Mouse (Mus musculus) lung, embryonic 16.5 days (tissue): Measurements from ENCODE around the gene Pf4. TPM values are rescaled to one million over a fixed set of nuclear protein-coding genes. Genes with fewer than 3 reads are reported as not detected.
A peak's percentile ranks its signal among the peaks of the same experiment; 100 is the strongest.
"Not testable (repeated sequence)": the region's sequence is repeated elsewhere in the genome, so short reads cannot be mapped to it uniquely, and the experiment has no call there.

ENCODE experiments used
- ATAC-seq: fragments of 200-750 bp; cut with Nextera tagmentation; 2 replicates; pipeline ENCODE4 v1.8.0; 2017; ENCODE audit warnings: low read depth, mild to moderate bottlenecking, moderate library complexity
- H3K27ac ChIP-seq: fragments of 300-500 bp; sonication (generic); 2 replicates; pipeline ENCODE4 v1.5.1; 2014; ENCODE audit warnings: mild to moderate bottlenecking, control low read depth, low read length
- H3K27me3 ChIP-seq: fragments of 300-500 bp; sonication (generic); 2 replicates; pipeline ENCODE4 v1.6.1; 2014; ENCODE audit warnings: low read depth, low read length, mixed read lengths; ENCODE audit not compliant: control insufficient read depth, insufficient read depth
- H3K36me3 ChIP-seq: fragments of 300-500 bp; sonication (generic); 2 replicates; pipeline ENCODE4 v1.6.1; 2014; ENCODE audit warnings: low read length; ENCODE audit not compliant: control insufficient read depth, insufficient read depth
- H3K4me1 ChIP-seq: fragments of 300-500 bp; sonication (generic); replicated peaks from 2 replicates; pipeline ENCODE4 v1.6.1; 2014; ENCODE audit warnings: low read length, mixed read lengths; ENCODE audit not compliant: control insufficient read depth, insufficient read depth
- H3K4me2 ChIP-seq: fragments of 300-500 bp; sonication (generic); 2 replicates; pipeline ENCODE4 v1.6.1; 2014; ENCODE audit warnings: low read depth, low read length, control low read depth
- H3K4me3 ChIP-seq: fragments of 300-500 bp; sonication (generic); 2 replicates; pipeline ENCODE4 v1.5.1; 2014; ENCODE audit warnings: mild to moderate bottlenecking, low read length, control low read depth
- H3K9ac ChIP-seq: fragments of 300-500 bp; sonication (generic); 2 replicates; pipeline ENCODE4 v1.6.1; 2014; ENCODE audit warnings: low read length, control low read depth
- H3K9me3 ChIP-seq: fragments of 300-500 bp; sonication (generic); 2 replicates; pipeline ENCODE4 v1.6.1; 2016; ENCODE audit warnings: low read length; ENCODE audit not compliant: control insufficient read depth
- WGBS: fragments of 180-500 bp; shearing (Covaris S2); extraction: QIAGEN DNeasy Blood & Tissue Kit; methylation state at CpG from one replicate; pipeline ENCODE4 v1.1.7; 2014; 5-methylcytosine and 5-hydroxymethylcytosine counted together
- polyA plus RNA-seq: library from polyadenylated mRNA; unstranded; fragments of >200 nt; fragmentation: Nextera tagmentation; extraction: Ambion mirVana; gene quantifications from 2 replicates; pipeline ENCODE4 v1.2.1, GENCODE M21; 2015

Pf4 gene
- polyA plus RNA-seq, 1 experiment from 2014 or later: 72.7 TPM

DNA sequence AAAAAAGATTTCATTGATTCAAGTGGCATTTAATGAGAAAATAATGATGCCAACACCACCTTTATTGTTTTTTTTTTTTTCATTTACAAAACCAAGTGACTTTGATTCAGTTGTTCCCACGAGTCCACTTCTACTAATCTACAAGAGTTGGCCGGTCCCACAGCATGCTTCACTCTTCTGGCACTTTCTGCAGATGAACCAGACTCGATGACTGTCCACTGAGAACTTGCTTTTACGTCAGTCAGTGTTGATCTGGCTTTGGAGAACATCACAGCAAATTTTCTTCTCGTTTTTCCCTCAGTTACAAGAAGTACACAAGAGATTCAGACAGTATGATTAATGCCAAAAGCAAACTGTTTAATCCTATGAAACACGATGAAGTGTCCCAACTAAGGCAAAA, 6.6 kb downstream of the Pf4 start:
- 60% methylated on average over 6 of the region's 6 CpGs for WGBS
- H3K9ac ChIP-seq: no peak overlapping the region

DNA sequence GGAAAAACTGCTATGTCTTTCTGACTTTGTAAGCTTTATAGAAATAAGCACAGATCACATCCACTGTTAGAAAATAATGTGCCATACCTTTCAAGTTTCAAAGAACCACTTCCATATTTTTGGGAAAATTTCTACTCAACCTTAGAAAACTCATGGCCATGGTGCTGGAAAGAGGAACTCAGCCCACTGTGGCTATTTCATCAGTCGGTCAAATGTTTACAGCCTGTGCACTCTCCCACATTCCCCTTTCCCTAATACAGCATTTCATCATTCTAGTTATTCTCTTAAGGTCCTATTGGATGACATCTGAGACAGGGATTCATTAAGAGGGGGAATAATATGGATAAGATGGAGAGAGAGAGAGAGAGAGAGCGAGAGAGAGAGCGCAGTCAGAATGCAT, 11.5 kb downstream of the Pf4 start:
- H3K4me3 ChIP-seq: no peak overlapping the region
- no peaks in the 10 kb centered on the region for H3K9me3 ChIP-seq
- no peak overlapping the region for H3K9ac ChIP-seq
- no peak for ATAC-seq
- H3K27me3 ChIP-seq: no peaks in the 10 kb centered on the region; the same call in 1 of the 2 replicates
- H3K4me2 ChIP-seq: no peak overlapping the region
- WGBS: 71% methylated on average over 3 of the region's 3 CpGs
- H3K27ac ChIP-seq: no peak overlapping the region
- H3K4me1 ChIP-seq: peaks cover 4% of the 10 kb centered on the region
- H3K36me3 ChIP-seq: no peaks in the 10 kb centered on the region

More for the DNA sequence above, 6.6 kb downstream of the Pf4 start:
- Histone ChIP-seq H3K36me3 (no peaks in the 10 kb centered on the region), H3K27me3 (no peaks in the 10 kb centered on the region), H3K27ac (no peak overlapping the region), H3K4me1 (no peaks in the 10 kb centered on the region), H3K4me3 (no peak overlapping the region), H3K9me3 (no peaks in the 10 kb centered on the region), H3K4me2 (no peak overlapping the region)
- ATAC-seq: no peak

DNA sequence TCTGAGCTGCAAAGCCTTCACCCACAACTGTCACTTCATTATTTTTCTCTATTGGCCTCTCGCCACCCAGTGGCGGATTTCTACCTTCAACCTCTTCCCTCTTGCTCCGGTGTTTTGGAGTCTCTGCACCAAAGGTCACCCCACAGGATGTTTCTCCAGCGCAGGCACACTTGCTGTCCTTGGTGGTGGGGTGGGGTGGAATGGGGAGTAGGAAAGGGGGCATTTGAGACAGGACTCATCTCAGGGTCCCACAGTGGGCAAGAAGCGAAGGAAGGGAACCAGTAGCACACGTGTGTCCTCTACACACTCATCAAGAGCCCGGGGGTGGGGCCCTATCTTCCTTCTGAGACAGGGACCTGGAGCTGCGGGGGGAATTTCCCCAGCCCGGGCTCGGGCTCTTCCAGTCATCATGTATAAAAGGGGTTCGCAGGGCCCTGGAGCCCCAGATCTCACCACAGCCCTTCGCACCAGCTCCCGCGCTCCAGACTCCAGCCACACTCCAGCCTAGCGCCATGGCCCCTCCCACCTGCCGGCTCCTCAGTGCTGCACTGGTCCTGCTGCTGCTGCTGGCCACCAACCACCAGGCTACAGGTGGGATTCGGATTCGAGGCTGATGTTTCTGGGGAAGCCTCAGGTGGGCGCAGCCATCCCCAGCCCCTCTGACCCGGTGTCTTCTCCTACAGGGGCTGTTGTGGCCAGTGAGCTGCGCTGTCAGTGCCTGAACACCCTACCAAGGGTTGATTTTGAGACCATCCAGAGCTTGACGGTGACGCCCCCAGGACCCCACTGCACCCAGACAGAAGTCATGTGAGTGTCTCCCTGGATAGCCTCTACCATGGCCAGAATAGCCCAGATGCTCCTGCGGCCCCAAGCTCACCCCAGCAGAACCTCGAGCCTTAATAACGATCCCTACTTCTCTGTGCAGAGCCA, 13.7 kb downstream of the Pf4 start, which contains the start of gene Cxcl3:
TSS of gene Cxcl3 (plus strand) at position 445 of the 930 bp plus-strand sequence.
- peak; percentile 71 for ATAC-seq
- 0 out of 2 replicates have a peak within 1 kb of the TSS, but pooled peaks have one; percentile 32 for H3K9ac ChIP-seq
- 18% methylated on average over 23 of the region's 26 CpGs for WGBS

DNA sequence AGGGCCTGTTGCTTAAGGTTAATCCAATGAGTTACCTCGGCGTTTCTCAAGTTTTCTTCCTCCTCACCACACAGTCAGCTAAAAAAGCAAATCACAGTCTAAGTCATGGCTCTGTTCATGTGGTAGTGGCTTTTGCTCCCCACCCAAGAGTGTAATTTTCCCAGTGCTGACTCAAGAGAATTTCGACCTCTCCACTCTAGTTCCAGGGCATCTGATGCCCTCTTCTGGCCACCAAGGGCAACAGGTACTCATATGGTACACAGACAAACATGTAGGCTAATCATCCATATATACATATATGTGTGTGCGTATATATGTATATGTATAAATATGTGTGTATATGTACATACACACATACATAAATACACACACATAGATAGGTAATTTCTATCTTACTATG, 15.9 kb downstream of the Pf4 start:
- H3K9ac ChIP-seq: no peak overlapping the region
- no peak for ATAC-seq
- no peaks in the 10 kb centered on the region for H3K9me3 ChIP-seq
- H3K27ac ChIP-seq: no peak overlapping the region
- H3K36me3 ChIP-seq: no peaks in the 10 kb centered on the region
- H3K4me2 ChIP-seq: no peak overlapping the region
- 77% methylated on average over 4 of the region's 4 CpGs for WGBS
- H3K27me3 ChIP-seq: no peaks in the 10 kb centered on the region; the same call in 1 of the 2 replicates
- peaks cover 8% of the 10 kb centered on the region for H3K4me1 ChIP-seq
- no peak overlapping the region for H3K4me3 ChIP-seq

More for the DNA sequence above, 13.7 kb downstream of the Pf4 start, which contains the start of gene Cxcl3:
- Histone ChIP-seq H3K36me3 (no peaks in the 10 kb centered on the region), H3K9me3 (no peaks in the 10 kb centered on the region), H3K27me3 (no peaks in the 10 kb centered on the region; the same call in 1 of the 2 replicates), H3K4me1 (peaks cover 8% of the 10 kb centered on the region), H3K4me3 (peak within 1 kb of the TSS; percentile 39), H3K27ac (no peak within 1 kb of the TSS), H3K4me2 (peak within 1 kb of the TSS; percentile 67)

DNA sequence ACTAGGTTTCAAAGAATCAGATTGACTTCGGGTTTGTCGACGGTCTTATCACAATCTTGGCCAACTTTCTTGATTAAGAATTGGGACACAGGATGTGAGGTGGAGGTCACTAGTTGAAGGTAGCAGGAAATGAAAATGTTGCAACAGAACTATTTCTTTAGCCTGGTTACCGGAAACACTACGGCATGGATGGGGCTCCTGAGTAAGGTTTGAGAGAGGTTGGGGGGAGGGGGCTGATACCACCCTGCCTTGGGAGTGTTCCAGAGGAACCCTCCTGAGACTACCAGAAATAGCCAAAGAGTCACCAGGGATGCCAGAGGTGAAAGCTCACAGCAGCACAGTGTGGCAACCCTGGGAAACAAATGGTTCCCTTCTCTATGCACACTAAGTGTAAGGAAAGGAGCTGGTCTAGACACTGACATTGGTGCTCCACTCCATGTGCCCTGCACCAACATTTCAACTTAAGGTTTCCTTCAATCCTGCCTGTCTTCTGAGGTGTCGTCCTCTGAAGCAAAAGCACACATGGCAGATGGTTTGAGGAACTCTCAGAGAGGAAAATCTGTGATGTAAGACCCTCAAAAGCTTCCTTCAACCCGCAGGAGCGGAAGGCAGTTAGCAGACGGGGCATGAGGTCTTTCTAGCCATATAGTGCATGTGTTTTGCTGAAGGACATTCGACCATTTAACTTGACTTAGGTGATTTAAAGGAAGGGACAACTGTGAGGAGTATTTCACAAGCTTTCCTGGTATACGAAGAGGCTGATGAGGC, 17.3 kb downstream of the Pf4 start:
- peak overlapping the region; percentile 24; the same call in 1 of the 2 replicates for H3K27ac ChIP-seq

DNA sequence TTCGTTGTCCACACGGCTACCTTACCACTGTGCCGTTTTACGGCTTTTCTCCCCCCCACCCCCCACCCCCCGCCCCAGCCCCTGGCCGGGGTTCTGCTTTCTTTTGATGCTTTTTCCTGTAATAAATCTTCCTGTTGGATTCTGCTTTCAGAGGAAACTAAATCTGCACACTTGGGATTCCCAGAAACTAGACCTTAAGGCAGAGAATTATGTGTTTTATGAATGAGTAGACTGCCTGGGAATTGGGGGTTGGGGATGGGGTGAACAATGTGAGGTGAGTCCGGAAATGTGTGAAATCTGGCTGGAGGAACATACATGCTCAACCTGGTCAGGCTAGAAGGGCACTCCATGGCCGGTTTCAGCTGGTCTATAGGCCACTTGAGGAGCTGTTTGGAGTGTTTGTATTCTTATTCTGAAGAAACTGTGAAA, 17.9 kb downstream of the Pf4 start:
- Histone ChIP-seq H3K9ac (no peak overlapping the region), H3K27ac (peak overlapping the region; percentile 24; the same call in 1 of the 2 replicates), H3K27me3 (no peaks in the 10 kb centered on the region; the same call in 1 of the 2 replicates), H3K4me1 (peaks cover 10% of the 10 kb centered on the region), H3K36me3 (no peaks in the 10 kb centered on the region), H3K4me2 (peak overlapping the region; percentile 21; the same call in 1 of the 2 replicates), H3K9me3 (no peaks in the 10 kb centered on the region), H3K4me3 (no peak overlapping the region)
- peak; percentile 78 for ATAC-seq
- 34% methylated on average over 8 of the region's 8 CpGs for WGBS

More for the DNA sequence above, 17.3 kb downstream of the Pf4 start:
- Histone ChIP-seq H3K9me3 (no peaks in the 10 kb centered on the region), H3K9ac (no peak overlapping the region), H3K4me3 (no peak overlapping the region), H3K27me3 (no peaks in the 10 kb centered on the region; the same call in 1 of the 2 replicates), H3K4me1 (peaks cover 10% of the 10 kb centered on the region), H3K4me2 (peak overlapping the region; percentile 21; the same call in 1 of the 2 replicates), H3K36me3 (no peaks in the 10 kb centered on the region)
- WGBS: 55% methylated on average over 11 of the region's 11 CpGs
- no peak for ATAC-seq

DNA sequence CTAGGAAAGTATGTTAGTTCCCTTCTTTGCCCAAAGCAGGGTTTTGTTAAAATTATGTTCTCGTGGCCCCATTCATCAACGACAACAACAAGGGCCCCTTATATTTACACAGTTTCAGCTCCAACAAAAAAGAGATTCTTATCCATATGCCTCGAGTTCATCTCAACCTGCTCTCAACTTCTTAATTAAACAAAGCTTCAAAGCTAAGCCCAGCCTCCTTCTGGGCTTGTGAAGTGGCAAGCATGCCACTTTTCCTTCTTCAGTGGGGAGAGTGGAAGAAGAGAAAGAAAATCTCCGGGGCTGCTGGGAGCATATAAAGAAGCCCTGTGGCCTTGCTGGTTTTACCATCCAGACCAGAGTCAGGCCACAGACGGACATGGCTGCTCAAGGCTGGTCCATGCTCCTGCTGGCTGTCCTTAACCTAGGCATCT, 22.0 kb downstream of the Pf4 start, which contains the start of gene Cxcl15:
TSS of gene Cxcl15 (plus strand) at position 340 of the 431 bp plus-strand sequence.
- H3K27me3 ChIP-seq: no peaks in the 10 kb centered on the region
- 39% methylated on average over 5 of the region's 5 CpGs for WGBS
- H3K9me3 ChIP-seq: no peaks in the 10 kb centered on the region
- H3K27ac ChIP-seq: peak within 1 kb of the TSS; percentile 75
- peak within 1 kb of the TSS; percentile 27 for H3K4me2 ChIP-seq
- H3K4me3 ChIP-seq: peak within 1 kb of the TSS; percentile 21
- peaks cover 6% of the 10 kb centered on the region for H3K4me1 ChIP-seq
- no peaks in the 10 kb centered on the region for H3K36me3 ChIP-seq
- H3K9ac ChIP-seq: no peak within 1 kb of the TSS
- peak; percentile 92 for ATAC-seq

DNA sequence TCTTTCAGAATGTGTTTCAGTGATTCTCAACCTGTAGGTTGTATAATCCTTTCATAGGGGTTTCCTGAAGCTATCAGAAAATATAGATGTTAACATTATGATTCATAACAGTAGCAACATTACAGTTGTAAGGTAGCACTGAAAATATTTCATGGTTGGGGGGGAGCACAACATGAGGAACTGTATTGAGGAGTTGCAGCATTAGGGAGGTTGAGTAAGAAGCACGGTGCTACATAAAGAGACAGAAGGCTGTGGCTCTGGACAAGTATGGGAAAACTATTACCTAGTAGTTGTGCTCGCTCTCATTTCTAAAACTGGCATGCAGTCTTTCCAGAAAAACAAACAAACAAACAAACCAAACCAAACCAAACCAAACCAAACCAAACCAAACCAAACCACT, 23.2 kb downstream of the Pf4 start:
- not testable (repeated sequence) for ATAC-seq, H3K9me3 ChIP-seq, H3K36me3 ChIP-seq, H3K4me3 ChIP-seq, H3K9ac ChIP-seq, H3K27me3 ChIP-seq, H3K4me2 ChIP-seq, H3K27ac ChIP-seq, H3K4me1 ChIP-seq
- 77% methylated on average over 2 of the region's 2 CpGs for WGBS

DNA sequence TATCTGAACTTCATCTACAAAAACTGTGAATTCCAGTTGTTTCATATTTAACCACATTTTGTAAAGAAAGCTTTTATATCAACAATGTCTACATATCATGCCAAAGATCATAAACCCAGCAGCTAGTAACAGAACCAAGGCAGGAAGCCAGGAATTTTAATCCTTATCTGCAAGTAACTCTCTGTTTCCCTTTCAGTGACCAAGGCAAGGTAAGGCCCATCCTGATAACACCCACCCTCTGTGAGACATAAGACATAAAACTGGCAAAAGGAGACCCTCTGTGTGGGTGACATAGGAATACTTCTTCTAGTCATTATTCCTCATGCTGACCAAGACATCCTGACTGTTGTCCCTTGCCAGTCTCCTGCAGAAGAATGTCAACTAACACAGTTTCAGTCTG, 32.3 kb downstream of the Pf4 start:
- no peaks in the 10 kb centered on the region for H3K9me3 ChIP-seq
- H3K27ac ChIP-seq: no peak overlapping the region
- H3K9ac ChIP-seq: no peak overlapping the region
- H3K4me2 ChIP-seq: no peak overlapping the region
- H3K27me3 ChIP-seq: no peaks in the 10 kb centered on the region
- no peaks in the 10 kb centered on the region for H3K4me1 ChIP-seq
- H3K4me3 ChIP-seq: no peak overlapping the region
- no peaks in the 10 kb centered on the region for H3K36me3 ChIP-seq
- no peak for ATAC-seq
